Comparison of ENCODE assay signal across 8 mouse cellular contexts in genomic region chr7:142537879-142538278, GRCm38 (mm10). TPM values are rescaled to one million over a fixed set of nuclear protein-coding genes. Genes with fewer than 3 reads are reported as not detected.
DNase-seq lines count a peak whose midpoint lies in the region; ATAC-seq and TF ChIP-seq lines count a peak whose summit lies in the region.

No protein-coding gene starts in this region.

- H3K27ac ChIP-seq in heart, embryonic 10.5 days = peak overlapping the region; percentile 94
- peak overlapping the region; percentile 31; the same call in 1 of the 2 replicates for H3K27ac ChIP-seq in kidney, postnatal 0 days
- H3K27ac ChIP-seq in liver, embryonic 15.5 days (replicated peaks) = peak overlapping the region; percentile 68
- peak overlapping the region; percentile 46 for H3K27ac ChIP-seq in neural tube, embryonic 14.5 days (ENCODE audit: low read depth, low read length)

- no peak overlapping the region for H3K9ac ChIP-seq in kidney, postnatal 0 days (ENCODE audit: low read depth, low read length)
- H3K9ac ChIP-seq in liver, embryonic 15.5 days = no peak overlapping the region
- H3K9ac ChIP-seq in neural tube, embryonic 14.5 days (replicated peaks; ENCODE audit: low read depth, low read length) = no peak overlapping the region

- peak; percentile 78 for TF ChIP-seq CTCF in kidney, postnatal 0 days (IDR thresholded peaks at IDR 0.05; ENCODE audit: low read depth)

- H3K4me3 ChIP-seq in heart, embryonic 10.5 days = no peak overlapping the region
- no peak overlapping the region for H3K4me3 ChIP-seq in kidney, postnatal 0 days (replicated peaks; ENCODE audit: low read depth, low read length)
- H3K4me3 ChIP-seq in liver, embryonic 15.5 days (replicated peaks) = no peak overlapping the region
- H3K4me3 ChIP-seq in neural tube, embryonic 14.5 days (ENCODE audit: low read depth, low read length) = no peak overlapping the region

- 6% methylated on average over 6 of the region's 6 CpGs for WGBS in heart, embryonic 10.5 days
- 7% methylated on average over 6 of the region's 6 CpGs for WGBS in kidney, postnatal 0 days
- WGBS in liver, embryonic 15.5 days (ENCODE audit: insufficient replicate concordance) = 13% methylated on average over 6 of the region's 6 CpGs
- 4% methylated on average over 6 of the region's 6 CpGs for WGBS in neural tube, embryonic 14.5 days

- H3K9me3 ChIP-seq in heart, embryonic 10.5 days = no peaks in the 10 kb centered on the region
- H3K9me3 ChIP-seq in kidney, postnatal 0 days (replicated peaks; ENCODE audit: low read length) = no peaks in the 10 kb centered on the region
- no peaks in the 10 kb centered on the region for H3K9me3 ChIP-seq in liver, embryonic 15.5 days (replicated peaks)
- no peaks in the 10 kb centered on the region for H3K9me3 ChIP-seq in neural tube, embryonic 14.5 days (ENCODE audit: control insufficient read depth, low read length)

- peak; percentile 45; the same call in 1 of the 2 replicates for ATAC-seq in common myeloid progenitor, adult 5-6 weeks (replicated peaks; ENCODE audit: low read depth, poor library complexity, severe bottlenecking)
- peak; percentile 29; the same call in 1 of the 2 replicates for ATAC-seq in kidney, postnatal 0 days (replicated peaks; ENCODE audit: low FRiP score, low read depth)
- no peak for ATAC-seq in liver, embryonic 15.5 days (ENCODE audit: insufficient read depth)
- peak; percentile 47; the same call in 1 of the 2 replicates for ATAC-seq in neural tube, embryonic 14.5 days (ENCODE audit: low read depth)

- no peak overlapping the region for H3K4me2 ChIP-seq in kidney, postnatal 0 days (ENCODE audit: low read length)
- no peak overlapping the region for H3K4me2 ChIP-seq in liver, embryonic 15.5 days
- no peak overlapping the region for H3K4me2 ChIP-seq in neural tube, embryonic 14.5 days (ENCODE audit: low read depth, low read length)

- peaks cover 82% of the 10 kb centered on the region for H3K4me1 ChIP-seq in heart, embryonic 10.5 days
- H3K4me1 ChIP-seq in kidney, postnatal 0 days (replicated peaks; ENCODE audit: insufficient read depth, low read length) = peaks cover 30% of the 10 kb centered on the region
- peaks cover 57% of the 10 kb centered on the region for H3K4me1 ChIP-seq in liver, embryonic 15.5 days (replicated peaks)
- peaks cover 20% of the 10 kb centered on the region; the same call in 1 of the 2 replicates for H3K4me1 ChIP-seq in neural tube, embryonic 14.5 days (ENCODE audit: control insufficient read depth, insufficient read depth, low read length)

- DNase-seq in layer of hippocampus, adult 11-12 months (ENCODE audit: low spot score) = peak; percentile 65
- DNase-seq in layer of hippocampus, adult 9-11 months = no peak
- peak; percentile 92 for DNase-seq in heart, embryonic 10.5 days (ENCODE audit: low spot score)
- peak; percentile 93 for DNase-seq in kidney, postnatal 0 days (ENCODE audit: low spot score)
- DNase-seq in thymus, adult 18-20 months = peak; percentile 26 to 30

- peaks cover 15% of the 10 kb centered on the region for H3K36me3 ChIP-seq in heart, embryonic 10.5 days
- H3K36me3 ChIP-seq in kidney, postnatal 0 days (ENCODE audit: insufficient read depth, low read length) = peaks cover 13% of the 10 kb centered on the region
- peaks cover 9% of the 10 kb centered on the region; the same call in 1 of the 2 replicates for H3K36me3 ChIP-seq in liver, embryonic 15.5 days (replicated peaks)
- H3K36me3 ChIP-seq in neural tube, embryonic 14.5 days (ENCODE audit: control insufficient read depth, insufficient read depth, low read length) = no peaks in the 10 kb centered on the region

- no peaks in the 10 kb centered on the region for H3K27me3 ChIP-seq in heart, embryonic 10.5 days (ENCODE audit: insufficient read depth, poor library complexity, severe bottlenecking)
- H3K27me3 ChIP-seq in kidney, postnatal 0 days (ENCODE audit: insufficient read depth, low read length) = no peaks in the 10 kb centered on the region
- H3K27me3 ChIP-seq in liver, embryonic 15.5 days = no peaks in the 10 kb centered on the region
- H3K27me3 ChIP-seq in neural tube, embryonic 14.5 days (ENCODE audit: control insufficient read depth, insufficient read depth, low read length) = no peaks in the 10 kb centered on the region

RNA-seq across cellular contexts. Expression of gene Mrpl23, which starts 5.4 kb away (rescaled TPM):
- total RNA-seq in common myeloid progenitor, adult 5-6 weeks (2017) = 20.5 and 55.4 TPM in 2 replicates
- polyA plus RNA-seq in heart, embryonic 10.5 days (2016; fragmentation: Nextera tagmentation; extraction: Ambion mirVana) = 17.1 and 25.1 TPM in 2 replicates
- 21.3 and 22.6 TPM in 2 replicates for polyA plus RNA-seq in kidney, postnatal 0 days (2015; fragmentation: Nextera tagmentation; extraction: Ambion mirVana)
- 9.8 and 11.9 TPM in 2 replicates for polyA plus RNA-seq in liver, embryonic 15.5 days (2015; fragmentation: Nextera tagmentation; extraction: Ambion mirVana)
- 16.0 and 21.4 TPM in 2 replicates for polyA plus RNA-seq in neural tube, embryonic 14.5 days (2014; fragmentation: Nextera tagmentation; extraction: Ambion mirVana)

RNA-seq across cellular contexts. Expression of gene Tnnt3, which starts 39.2 kb away (rescaled TPM):
- 1.2 TPM in 1 of 2 replicates, not detected in the other for total RNA-seq in common myeloid progenitor, adult 5-6 weeks (2017)
- polyA plus RNA-seq in heart, embryonic 10.5 days (2016; fragmentation: Nextera tagmentation; extraction: Ambion mirVana) = 9.5 and 10.4 TPM in 2 replicates
- polyA plus RNA-seq in kidney, postnatal 0 days (2015; fragmentation: Nextera tagmentation; extraction: Ambion mirVana) = 3.4 TPM in 2 replicates
- polyA plus RNA-seq in liver, embryonic 15.5 days (2015; fragmentation: Nextera tagmentation; extraction: Ambion mirVana) = 14.3 and 24.5 TPM in 2 replicates
- 2.3 and 4.8 TPM in 2 replicates for polyA plus RNA-seq in neural tube, embryonic 14.5 days (2014; fragmentation: Nextera tagmentation; extraction: Ambion mirVana)

Comparison
In these comparisons a context has a peak if more than half of its experiments do, and no peak if none do; other contexts are left out.
1. H3K27ac ChIP-seq: peak in every context shown above with its lines; median percentile 94 in heart, embryonic 10.5 days; 68 in liver, embryonic 15.5 days; 46 in neural tube, embryonic 14.5 days; 31 in kidney, postnatal 0 days.